Mouse (Mus musculus): ENCODE data around the gene Stxbp1. TPM values are rescaled to one million over a fixed set of nuclear protein-coding genes. Genes with fewer than 3 reads are reported as not detected.
A peak's percentile ranks its signal among the peaks of the same experiment; 100 is the strongest.

The Stxbp1 gene
- polyA plus RNA-seq, 1 experiment from 2014 or later, result 6.0 TPM

- no peak for DNase-seq (ENCODE audit: low spot score)
Observed at GRCm38 (mm10) chr2:32841099-32841498, 5.9 kb downstream of the Stxbp1 start.

DNA sequence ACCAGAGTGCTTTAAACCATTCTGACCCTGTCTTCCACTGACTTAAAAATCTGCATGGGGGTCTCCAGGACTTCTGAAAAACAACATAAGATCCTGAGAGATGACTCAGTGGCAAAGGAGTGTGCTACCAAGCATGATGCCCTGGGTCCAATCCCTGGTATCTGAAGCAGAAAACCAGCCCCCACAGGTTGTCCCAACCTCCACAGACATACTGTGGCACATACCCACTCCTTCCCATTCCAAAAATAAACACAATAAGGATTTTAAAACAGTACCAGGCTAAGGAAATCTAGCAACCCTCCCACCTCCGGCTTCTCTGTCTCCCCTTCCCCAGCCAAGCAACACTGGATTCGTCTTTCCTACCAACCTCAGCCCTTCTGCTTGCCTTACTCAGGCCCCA is 7.8 kb downstream of the Stxbp1 start:
- DNase-seq (ENCODE audit: low spot score), result no peak

GRCm38 (mm10) chr2:32838147-32838884 is 8.7 kb downstream of the Stxbp1 start:
- DNase-seq (ENCODE audit: low spot score), result no peak

GRCm38 (mm10) chr2:32835588-32835987 is 11.5 kb downstream of the Stxbp1 start:
- no peak for DNase-seq (ENCODE audit: low spot score)

GRCm38 (mm10) chr2:32834496-32834895 is 12.5 kb downstream of the Stxbp1 start:
- peak; percentile 23 for DNase-seq (ENCODE audit: low spot score)

DNA sequence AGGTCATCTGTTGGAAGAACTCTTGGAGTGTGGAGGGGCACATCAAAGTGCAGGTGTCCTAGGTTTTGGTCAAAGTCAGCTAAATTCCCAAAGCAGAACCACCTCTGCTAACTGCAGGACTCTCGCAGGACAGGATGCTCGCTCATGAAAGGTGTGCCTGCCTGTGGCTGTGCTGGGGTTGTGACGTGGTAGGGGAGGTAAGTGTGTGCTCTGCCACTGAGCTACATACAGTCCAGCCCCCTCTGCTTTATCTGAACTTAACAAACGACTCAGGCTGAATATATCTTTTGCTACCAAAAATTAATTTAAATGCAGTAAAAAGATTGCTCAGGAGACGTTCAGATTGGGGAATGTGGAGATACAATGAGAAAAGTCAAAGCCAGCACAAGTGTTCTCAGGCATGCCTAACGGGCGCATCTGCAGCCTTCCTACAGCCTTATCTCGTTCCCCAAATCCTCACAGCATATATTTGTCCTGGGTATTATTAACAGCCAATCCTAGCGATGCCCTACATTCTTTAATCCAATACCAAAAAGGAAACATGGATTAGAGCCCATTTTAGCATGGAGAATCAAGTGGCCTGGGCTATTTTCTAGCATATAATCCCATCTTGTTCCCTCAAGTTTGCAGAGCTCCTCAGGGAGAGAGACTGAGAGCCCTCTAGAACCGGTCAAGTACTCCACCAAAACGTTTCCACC is 17.9 kb downstream of the Stxbp1 start:
- no peak for DNase-seq (ENCODE audit: low spot score)

DNA sequence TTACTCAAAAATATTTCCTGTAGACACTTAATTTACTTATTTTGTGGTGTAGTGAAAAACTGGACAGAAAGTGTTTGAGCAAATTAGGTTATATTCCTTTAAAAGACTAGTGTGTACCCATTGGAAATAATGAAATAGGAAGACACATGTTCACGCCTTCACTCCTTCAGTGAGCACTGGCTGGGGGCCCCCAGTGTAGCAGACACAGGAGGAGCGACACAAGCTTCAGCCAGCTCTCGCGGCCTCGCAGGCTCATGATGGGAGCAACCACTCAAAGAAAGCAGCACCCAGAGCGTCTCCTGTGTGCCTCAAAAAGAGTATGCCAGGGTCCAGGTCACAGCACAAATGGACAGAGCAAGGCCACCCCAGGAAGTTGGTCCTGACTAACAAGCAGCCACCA is 21.2 kb downstream of the Stxbp1 start:
- DNase-seq (ENCODE audit: low spot score), result no peak

- no peak for DNase-seq (ENCODE audit: low spot score)
Observed at GRCm38 (mm10) chr2:32824778-32825177, 22.3 kb downstream of the Stxbp1 start.

- DNase-seq (ENCODE audit: low spot score), result no peak
Observed at GRCm38 (mm10) chr2:32824181-32824580, 22.9 kb downstream of the Stxbp1 start.

- DNase-seq (ENCODE audit: low spot score), result no peak
Observed at GRCm38 (mm10) chr2:32823579-32824154, 23.4 kb downstream of the Stxbp1 start.

DNA sequence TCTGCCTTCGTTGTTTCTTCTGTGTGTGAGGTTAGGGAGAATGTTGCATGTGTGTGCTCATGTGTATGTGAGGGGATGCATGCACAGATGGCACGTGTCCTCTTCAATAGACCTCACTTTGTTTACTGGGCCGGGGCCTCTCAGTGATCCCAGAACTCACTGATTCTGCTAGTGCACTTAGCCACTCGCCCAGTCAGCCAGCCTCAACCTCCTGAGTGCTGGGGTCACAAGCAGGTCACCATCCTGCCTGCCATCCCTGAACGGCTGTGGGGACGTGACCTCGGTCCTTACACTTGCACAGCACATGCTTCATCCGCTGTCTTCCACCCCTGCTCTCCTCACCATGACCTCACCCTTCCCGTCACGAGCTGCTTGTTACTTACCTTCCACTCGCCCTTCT is 23.9 kb downstream of the Stxbp1 start:
- no peak for DNase-seq (ENCODE audit: low spot score)

DNA sequence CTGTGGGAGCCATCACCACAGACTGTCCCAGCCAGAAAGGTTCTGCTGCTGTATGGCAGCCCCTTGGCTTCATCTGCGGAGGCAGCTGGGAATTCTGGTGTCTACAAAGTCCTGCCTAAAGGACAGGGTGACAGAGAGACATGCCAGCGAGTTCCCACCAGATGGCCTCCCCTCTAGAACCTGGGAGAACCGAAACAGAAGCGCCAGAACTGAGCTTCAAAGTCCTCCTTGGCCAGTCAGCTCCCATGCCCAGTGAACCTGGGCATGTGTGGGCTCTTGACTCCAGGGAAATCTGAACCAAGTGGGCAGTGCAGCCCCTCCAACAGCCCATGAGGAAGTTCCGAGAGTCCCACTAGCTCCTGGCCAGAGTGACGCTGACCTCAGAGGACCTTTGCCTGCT is 24.4 kb downstream of the Stxbp1 start:
- no peak for DNase-seq (ENCODE audit: low spot score)

GRCm38 (mm10) chr2:32821041-32821802 is 25.8 kb downstream of the Stxbp1 start:
- DNase-seq (ENCODE audit: low spot score), result peak; percentile 63

GRCm38 (mm10) chr2:32818208-32818607 is 28.8 kb downstream of the Stxbp1 start:
- DNase-seq (ENCODE audit: low spot score), result no peak

DNA sequence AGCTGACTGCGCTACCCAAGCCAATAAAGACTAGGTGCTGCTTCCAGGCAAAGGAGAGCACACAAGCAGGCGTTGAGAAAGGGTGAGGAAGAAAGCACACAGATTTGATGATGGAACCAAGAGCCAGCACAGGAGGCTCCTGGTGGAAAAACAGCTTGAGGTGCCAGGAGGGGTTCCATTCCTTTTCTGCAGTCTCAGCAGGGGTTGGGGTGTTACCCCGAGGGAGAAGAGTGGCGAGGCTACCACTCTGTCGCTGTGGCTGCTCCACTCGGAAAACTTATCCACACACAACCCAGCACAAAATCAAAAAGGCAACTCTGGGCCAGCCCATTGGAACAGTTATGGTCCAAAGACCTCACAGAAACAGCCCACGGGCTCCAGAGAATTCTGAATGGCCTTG is 29.5 kb downstream of the Stxbp1 start:
- no peak for DNase-seq (ENCODE audit: low spot score)

GRCm38 (mm10) chr2:32816946-32817581 is 30.0 kb downstream of the Stxbp1 start:
- DNase-seq (ENCODE audit: low spot score), result no peak

DNA sequence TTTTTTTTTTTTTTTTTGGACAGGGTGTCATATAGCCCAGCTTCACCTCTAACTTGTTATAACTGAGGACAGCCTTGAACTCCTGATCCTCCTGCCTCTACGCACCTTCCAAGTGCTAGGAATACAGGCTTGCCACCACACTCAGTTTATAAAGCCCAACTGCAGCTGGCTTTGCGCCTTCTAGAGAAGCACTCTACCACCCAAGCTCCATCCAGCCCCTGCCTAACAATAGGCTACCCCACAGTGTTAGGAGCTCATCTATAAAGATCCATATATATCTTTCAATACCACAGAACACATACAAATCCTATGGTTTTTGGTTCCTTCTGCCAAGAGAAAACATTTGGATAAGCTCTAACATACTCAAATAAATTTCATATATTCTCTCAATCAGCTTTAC is 30.5 kb downstream of the Stxbp1 start:
- DNase-seq (ENCODE audit: low spot score), result no peak

GRCm38 (mm10) chr2:32811959-32812358 is 35.1 kb downstream of the Stxbp1 start:
- no peak for DNase-seq (ENCODE audit: low spot score)

- no peak for DNase-seq (ENCODE audit: low spot score)
Observed at GRCm38 (mm10) chr2:32808816-32809566, 38.1 kb downstream of the Stxbp1 start.

DNA sequence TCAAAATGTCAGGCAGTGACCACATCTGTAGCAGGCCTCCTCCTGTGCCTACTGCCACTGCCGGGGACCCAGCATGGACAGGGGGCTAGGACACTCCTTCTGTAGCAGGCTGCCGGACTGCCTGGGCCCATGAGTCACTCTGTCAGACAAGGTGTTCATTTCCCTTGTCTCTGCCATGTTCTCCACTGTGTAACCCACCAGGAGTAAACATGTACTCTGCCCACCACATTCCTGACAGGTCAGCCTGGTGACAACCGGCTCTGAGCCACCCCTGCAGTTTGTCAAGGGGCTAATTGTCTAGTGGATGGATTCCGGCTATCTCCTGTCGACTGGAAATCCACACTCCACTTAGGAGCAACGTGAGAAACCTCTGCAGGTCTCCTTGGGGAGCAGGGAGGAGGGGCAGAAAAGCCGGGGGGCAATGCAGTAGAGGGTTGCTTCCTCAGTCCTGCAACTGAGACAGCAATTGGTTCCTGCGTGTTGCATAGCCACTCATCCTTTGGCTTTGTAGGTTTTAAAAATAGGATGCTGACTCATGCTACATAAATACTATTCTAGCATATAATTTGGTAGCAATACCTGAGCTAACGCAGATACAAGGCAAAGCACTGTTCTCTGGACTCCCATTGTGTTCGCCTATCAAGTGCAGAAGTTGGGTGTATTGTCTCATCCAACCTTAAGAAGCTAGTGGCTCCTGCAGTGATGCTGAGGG is 48.6 kb downstream of the Stxbp1 start:
- DNase-seq (ENCODE audit: low spot score), result no peak
